Mouse (Mus musculus) hindbrain, embryonic 11.5 days (tissue): Measurements from ENCODE around the gene Sec14l5. TPM values are rescaled to one million over a fixed set of nuclear protein-coding genes. Genes with fewer than 3 reads are reported as not detected.

Experiments used
- ATAC-seq: fragments of 200-750 bp; cut with Nextera tagmentation; 2 replicates; pipeline ENCODE4 v1.8.0; 2017; ENCODE audit warnings: mild to moderate bottlenecking, moderate TSS enrichment, moderate library complexity; ENCODE audit not compliant: low FRiP score
- DNase-seq: peaks from one replicate; pipeline ENCODE4 v3.0.0-alpha.2; 2015; ENCODE audit warnings: low spot score
- H3K27ac ChIP-seq: fragments of 300-500 bp; sonication (generic); 2 replicates; pipeline ENCODE4 v1.5.1; 2014; ENCODE audit warnings: mild to moderate bottlenecking, low read depth, low read length
- H3K27me3 ChIP-seq: fragments of 300-500 bp; sonication (generic); 2 replicates; pipeline ENCODE4 v1.6.1; 2014; ENCODE audit warnings: mild to moderate bottlenecking, low read length, moderate library complexity, mixed read lengths; ENCODE audit not compliant: control insufficient read depth, insufficient read depth
- H3K36me3 ChIP-seq: fragments of 300-500 bp; sonication (generic); 2 replicates; pipeline ENCODE4 v1.6.1; 2014; ENCODE audit warnings: mild to moderate bottlenecking, low read length, moderate library complexity, mixed read lengths; ENCODE audit not compliant: control insufficient read depth, insufficient read depth
- H3K4me1 ChIP-seq: fragments of 300-500 bp; sonication (generic); replicated peaks from 2 replicates; pipeline ENCODE4 v1.6.1; 2014; ENCODE audit warnings: low read length, mixed read lengths; ENCODE audit not compliant: control insufficient read depth, insufficient read depth
- H3K4me2 ChIP-seq: fragments of 300-500 bp; sonication (generic); replicated peaks from 2 replicates; pipeline ENCODE4 v1.6.1; 2014; ENCODE audit warnings: mild to moderate bottlenecking, low read depth, low read length
- H3K4me3 ChIP-seq: fragments of 300-500 bp; sonication (generic); 2 replicates; pipeline ENCODE4 v1.5.1; 2014; ENCODE audit warnings: low read depth, low read length
- H3K9ac ChIP-seq: fragments of 300-500 bp; sonication (generic); 2 replicates; pipeline ENCODE4 v1.6.1; 2014; ENCODE audit warnings: low read depth, low read length
- H3K9me3 ChIP-seq: fragments of 300-500 bp; sonication (generic); 2 replicates; pipeline ENCODE4 v1.6.1; 2016; ENCODE audit warnings: low read length; ENCODE audit not compliant: control insufficient read depth
- WGBS: fragments of 180-500 bp; shearing (Covaris S2); extraction: QIAGEN DNeasy Blood & Tissue Kit; methylation state at CpG from one replicate; pipeline ENCODE4 v1.1.7; 2014; 5-methylcytosine and 5-hydroxymethylcytosine counted together
- polyA plus RNA-seq: library from polyadenylated mRNA; unstranded; fragments of >200 nt; fragmentation: Nextera tagmentation; extraction: Ambion mirVana; gene quantifications from 2 replicates; pipeline ENCODE4 v1.2.1, GENCODE M21; 2014

The Sec14l5 gene
- polyA plus RNA-seq, 1 experiment from 2014 or later = 0.62 TPM

DNA sequence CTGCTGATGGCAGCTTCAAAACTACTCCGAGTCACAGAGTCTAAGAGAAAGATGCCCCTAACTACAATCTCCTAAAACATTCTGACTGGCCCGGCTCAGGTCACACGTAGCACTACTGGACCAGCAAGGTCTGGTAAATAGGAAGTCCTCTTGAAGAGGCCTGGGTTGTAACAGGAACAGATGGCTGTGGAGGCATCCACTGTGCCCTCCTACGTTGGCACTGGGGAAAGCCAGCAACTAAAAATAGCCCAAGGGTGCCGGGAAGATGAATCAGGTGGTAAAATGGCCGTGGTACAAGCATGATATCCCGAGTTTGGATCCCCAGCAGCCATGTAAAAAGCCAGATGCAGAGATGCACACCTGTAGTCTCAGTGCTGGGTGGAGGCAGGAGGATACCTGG is 39.3 kb downstream of the Sec14l5 start:
- Histone ChIP-seq H3K9ac (no peak overlapping the region), H3K27ac (no peak overlapping the region), H3K36me3 (no peaks in the 10 kb centered on the region), H3K9me3 (no peaks in the 10 kb centered on the region), H3K4me1 (no peaks in the 10 kb centered on the region), H3K4me2 (no peak overlapping the region), H3K4me3 (no peak overlapping the region), H3K27me3 (no peaks in the 10 kb centered on the region)
- WGBS = 78% methylated on average over 7 of the region's 7 CpGs
- DNase-seq (no peak), ATAC-seq (no peak)

DNA sequence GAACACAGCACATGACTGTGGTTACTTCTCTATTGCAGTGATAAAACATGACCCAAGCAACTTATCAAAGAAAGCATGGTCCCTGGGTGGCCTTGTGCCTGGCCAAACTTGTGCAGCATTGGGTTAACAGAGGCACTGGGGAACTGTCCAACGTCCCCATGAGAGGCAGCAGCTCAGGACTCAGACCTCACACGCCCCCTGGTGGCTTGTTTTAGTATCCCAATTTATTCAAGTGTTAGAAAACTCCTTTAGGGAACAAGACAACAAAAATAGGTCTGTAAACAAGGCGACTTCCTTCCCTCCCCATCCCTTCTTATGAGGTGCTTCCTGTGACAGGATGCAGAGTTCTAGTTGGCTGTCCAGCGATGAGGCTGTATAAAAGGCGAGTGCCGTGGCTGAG is 48.2 kb downstream of the Sec14l5 start:
- Histone ChIP-seq H3K4me2 (no peak overlapping the region), H3K36me3 (no peaks in the 10 kb centered on the region), H3K9me3 (no peaks in the 10 kb centered on the region), H3K9ac (no peak overlapping the region), H3K4me1 (no peaks in the 10 kb centered on the region), H3K27me3 (no peaks in the 10 kb centered on the region), H3K27ac (no peak overlapping the region), H3K4me3 (no peak overlapping the region)
- WGBS = 28% methylated on average over 6 of the region's 6 CpGs
- DNase-seq (peak; percentile 79), ATAC-seq (no peak)

DNA sequence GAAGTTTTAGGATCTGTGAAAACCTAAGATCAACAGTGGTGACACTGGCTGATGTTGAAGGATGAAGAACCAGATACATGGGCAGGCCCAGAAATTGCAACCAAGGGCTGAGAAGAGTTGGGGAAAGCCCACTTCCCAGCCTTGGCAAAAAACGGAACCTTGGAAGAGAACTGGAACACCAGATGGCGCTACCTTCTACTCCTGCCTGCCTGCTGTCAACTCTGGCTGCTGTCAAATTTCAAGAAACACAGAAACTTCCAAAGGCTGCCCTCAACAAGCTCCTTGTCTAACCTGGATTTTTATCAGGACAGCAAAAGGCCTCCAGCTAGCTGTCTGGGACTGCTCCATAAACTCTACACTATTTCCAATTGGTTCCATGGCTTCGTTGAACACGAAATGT is 55.8 kb downstream of the Sec14l5 start:
- H3K27ac ChIP-seq = no peak overlapping the region
- DNase-seq (peak; percentile 68), ATAC-seq (no peak)
- H3K4me2 ChIP-seq = peak overlapping the region; percentile 91; the same call in 1 of the 2 replicates
- no peaks in the 10 kb centered on the region for H3K9me3 ChIP-seq
- WGBS = 16% methylated on average over 4 of the region's 4 CpGs
- H3K36me3 ChIP-seq = no peaks in the 10 kb centered on the region
- peak overlapping the region; percentile 85 for H3K4me3 ChIP-seq
- H3K27me3 ChIP-seq = no peaks in the 10 kb centered on the region
- H3K9ac ChIP-seq = no peak overlapping the region
- no peaks in the 10 kb centered on the region for H3K4me1 ChIP-seq

DNA sequence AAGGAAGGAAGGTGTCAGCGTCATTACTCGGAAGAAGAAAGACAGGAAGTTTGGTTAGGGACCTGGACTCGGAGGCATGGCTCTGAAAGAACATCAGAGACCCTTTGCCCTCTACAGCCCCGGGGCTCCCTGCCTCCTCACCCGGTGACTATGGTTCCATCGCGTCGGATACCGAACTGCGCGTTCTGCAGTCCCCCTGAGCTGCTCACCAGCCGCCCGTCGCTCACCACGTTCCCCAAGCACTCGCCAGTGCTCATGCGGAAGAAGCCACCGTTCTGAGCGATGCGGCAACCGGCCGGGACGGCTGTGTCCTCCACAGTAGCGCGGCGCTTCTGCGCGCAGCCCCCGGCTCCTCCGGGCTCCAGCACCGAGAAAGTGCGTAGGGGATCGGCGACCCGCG is 56.3 kb downstream of the Sec14l5 start:
- no peaks in the 10 kb centered on the region for H3K27me3 ChIP-seq
- H3K4me1 ChIP-seq = no peaks in the 10 kb centered on the region
- H3K36me3 ChIP-seq = no peaks in the 10 kb centered on the region
- peak overlapping the region; percentile 85 for H3K4me3 ChIP-seq
- WGBS = 1% methylated on average over 36 of the region's 36 CpGs
- ATAC-seq (peak; percentile 62), DNase-seq (no peak)
- H3K9ac ChIP-seq = peak overlapping the region; percentile 68
- H3K4me2 ChIP-seq = peak overlapping the region; percentile 91
- no peak overlapping the region for H3K27ac ChIP-seq
- no peaks in the 10 kb centered on the region for H3K9me3 ChIP-seq

DNA sequence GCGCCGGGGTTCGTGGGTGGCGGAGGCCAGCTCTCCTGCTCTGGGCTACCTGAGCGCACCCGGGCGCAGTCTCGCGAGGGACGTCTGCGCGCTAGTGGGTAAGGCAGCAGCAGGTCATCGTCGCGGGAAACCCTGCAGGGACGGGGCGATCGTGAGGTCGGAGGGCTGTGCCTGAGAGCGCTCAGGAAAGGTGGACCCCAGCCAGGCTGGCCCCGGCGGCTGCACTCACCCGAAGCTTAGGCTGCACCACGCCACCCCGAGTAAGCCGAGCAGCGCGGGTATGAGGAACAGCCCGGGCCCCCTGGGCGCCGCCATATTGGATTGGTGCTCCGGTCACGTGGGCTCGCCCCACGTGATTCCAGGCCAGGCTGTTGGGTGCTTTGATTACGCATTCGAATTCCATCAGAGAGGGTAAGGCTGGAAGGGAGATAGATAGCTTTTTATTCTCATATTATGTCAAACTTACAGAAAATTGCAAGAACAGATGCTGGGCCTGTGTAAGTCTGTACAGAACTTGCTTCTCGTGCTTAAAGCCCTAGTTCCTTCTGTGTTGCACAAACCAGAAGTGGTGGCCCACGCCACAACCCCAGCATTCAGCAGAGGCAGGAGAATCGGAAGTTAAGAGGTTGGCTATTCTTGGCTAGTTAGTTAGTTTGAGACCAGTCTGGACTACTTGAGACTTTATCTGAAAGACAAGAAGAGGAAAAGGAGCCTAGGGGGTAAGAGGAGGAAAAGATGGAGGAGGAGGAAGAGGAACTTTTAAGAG is 56.9 kb downstream of the Sec14l5 start, which contains the start of gene Nagpa:
TSS of gene Nagpa (minus strand) at position 345 of the 766 bp plus-strand sequence.
- H3K9ac ChIP-seq = peak within 1 kb of the TSS; percentile 68
- 5% methylated on average over 39 of the region's 40 CpGs for WGBS
- peak within 1 kb of the TSS; percentile 85 for H3K4me3 ChIP-seq
- no peaks in the 10 kb centered on the region for H3K36me3 ChIP-seq
- H3K27me3 ChIP-seq = no peaks in the 10 kb centered on the region
- peak within 1 kb of the TSS; percentile 91 for H3K4me2 ChIP-seq
- no peaks in the 10 kb centered on the region for H3K4me1 ChIP-seq
- no peak within 1 kb of the TSS for H3K27ac ChIP-seq
- ATAC-seq = peak; percentile 91
- H3K9me3 ChIP-seq = no peaks in the 10 kb centered on the region
- peak; percentile 94 for DNase-seq

DNA sequence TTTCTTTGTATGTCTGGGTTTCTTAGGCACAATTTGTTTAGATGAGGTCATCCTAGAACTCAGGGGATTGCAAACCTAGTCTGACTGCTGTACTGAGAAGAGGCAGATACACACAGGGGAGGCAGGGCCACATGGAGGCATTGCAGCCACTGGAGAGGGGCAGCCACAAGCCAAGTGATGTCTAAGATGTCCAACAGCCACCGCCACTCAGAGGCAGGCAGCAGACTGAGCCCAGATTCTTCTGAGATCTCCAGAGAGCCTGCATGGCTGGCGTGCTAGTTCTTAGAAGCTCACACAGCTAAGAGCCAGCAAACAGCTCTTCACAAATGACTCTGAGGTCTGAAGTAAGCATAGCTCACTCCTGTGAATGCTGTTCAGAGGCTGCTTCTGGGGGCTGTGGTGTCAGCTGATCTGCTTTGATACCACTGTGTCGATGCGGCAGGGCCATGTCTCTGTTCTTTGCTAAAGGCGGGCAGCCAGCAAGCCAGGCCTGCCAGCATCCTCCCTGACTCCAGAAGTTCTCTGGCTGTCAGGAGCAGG is 58.6 kb downstream of the Sec14l5 start:
- no peak for DNase-seq
- no peak overlapping the region for H3K4me2 ChIP-seq
- 84% methylated on average over 5 of the region's 5 CpGs for WGBS
- H3K27ac ChIP-seq = no peak overlapping the region
- no peaks in the 10 kb centered on the region for H3K36me3 ChIP-seq
- no peaks in the 10 kb centered on the region for H3K27me3 ChIP-seq
- no peak overlapping the region for H3K9ac ChIP-seq
- H3K9me3 ChIP-seq = no peaks in the 10 kb centered on the region
- H3K4me1 ChIP-seq = no peaks in the 10 kb centered on the region
- ATAC-seq = no peak
- H3K4me3 ChIP-seq = no peak overlapping the region

DNA sequence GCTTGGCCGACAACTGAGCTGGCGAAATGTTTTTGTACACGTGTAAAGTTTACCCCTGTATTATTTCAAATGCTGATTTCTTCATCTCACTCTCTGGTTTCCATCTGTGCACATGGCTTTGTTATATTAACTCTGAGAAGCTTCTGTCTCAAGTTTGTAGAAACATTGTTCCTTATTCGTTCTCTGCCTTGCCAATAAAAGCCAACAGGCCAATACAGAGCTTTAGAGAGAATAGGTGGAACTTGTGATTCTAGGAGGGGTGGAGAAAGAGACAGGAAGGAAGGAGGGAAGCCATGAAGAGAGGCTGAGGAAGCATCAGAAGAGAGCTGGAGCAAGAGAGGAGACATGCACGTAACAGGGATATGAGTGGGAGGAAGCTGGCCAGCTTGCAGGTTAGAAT is 59.1 kb downstream of the Sec14l5 start:
- no peak overlapping the region for H3K9ac ChIP-seq
- 71% methylated on average over 5 of the region's 5 CpGs for WGBS
- DNase-seq (no peak), ATAC-seq (no peak)
- no peak overlapping the region for H3K27ac ChIP-seq
- no peaks in the 10 kb centered on the region for H3K9me3 ChIP-seq
- H3K4me3 ChIP-seq = no peak overlapping the region
- no peak overlapping the region for H3K4me2 ChIP-seq
- no peaks in the 10 kb centered on the region for H3K36me3 ChIP-seq
- H3K27me3 ChIP-seq = no peaks in the 10 kb centered on the region
- no peaks in the 10 kb centered on the region for H3K4me1 ChIP-seq

DNA sequence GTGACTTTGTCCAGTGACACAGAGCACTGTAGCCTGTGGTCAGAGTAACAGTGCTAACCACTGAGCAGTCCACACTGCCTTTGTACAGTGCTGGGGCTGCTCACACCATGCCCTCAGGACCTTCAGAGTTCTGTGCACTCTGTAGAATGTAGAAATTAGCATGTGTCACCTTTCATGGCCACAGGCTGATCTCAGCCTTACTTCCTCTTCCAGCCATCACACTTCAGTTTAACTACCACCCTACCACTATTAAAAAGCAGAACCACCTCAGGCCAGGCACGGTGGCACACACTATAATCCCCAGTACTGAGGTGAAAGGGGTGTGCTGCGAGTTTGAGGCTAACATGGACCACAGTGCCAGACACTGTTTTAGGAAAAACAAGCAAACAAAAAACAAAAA is 63.5 kb downstream of the Sec14l5 start:
- Histone ChIP-seq H3K9me3 (no peaks in the 10 kb centered on the region), H3K4me2 (no peak overlapping the region), H3K27ac (no peak overlapping the region), H3K27me3 (no peaks in the 10 kb centered on the region), H3K9ac (no peak overlapping the region), H3K36me3 (no peaks in the 10 kb centered on the region), H3K4me3 (no peak overlapping the region), H3K4me1 (no peaks in the 10 kb centered on the region)
- no peak for DNase-seq
- ATAC-seq = no peak
- WGBS = 83% methylated on average over 2 of the region's 2 CpGs

DNA sequence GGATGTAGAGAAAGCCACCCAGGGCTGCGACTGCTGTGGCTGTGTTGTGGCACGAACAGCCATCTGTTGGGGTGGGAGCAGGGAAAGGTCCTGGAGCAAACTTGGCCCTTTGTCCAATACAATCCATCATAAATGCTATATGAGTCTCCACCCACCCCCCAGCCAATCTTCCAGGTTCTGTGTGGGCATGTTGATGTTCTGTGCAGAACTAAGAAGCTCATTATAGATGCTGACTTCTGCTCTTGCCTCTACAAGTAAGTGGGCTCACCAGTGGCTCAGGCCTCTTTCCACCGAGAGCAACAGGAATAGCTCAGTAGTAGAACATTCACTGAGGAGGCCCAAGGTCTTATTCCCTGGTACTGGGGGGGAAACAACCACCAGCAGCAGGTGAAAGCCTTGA is 65.2 kb downstream of the Sec14l5 start:
- H3K9me3 ChIP-seq = no peaks in the 10 kb centered on the region

More for the DNA sequence above, 65.2 kb downstream of the Sec14l5 start:
- no peak overlapping the region for H3K4me2 ChIP-seq
- DNase-seq (no peak), ATAC-seq (no peak)
- no peaks in the 10 kb centered on the region for H3K4me1 ChIP-seq
- no peaks in the 10 kb centered on the region for H3K36me3 ChIP-seq
- no peak overlapping the region for H3K27ac ChIP-seq
- no peak overlapping the region for H3K4me3 ChIP-seq
- 80% methylated on average over 3 of the region's 3 CpGs for WGBS
- no peak overlapping the region for H3K9ac ChIP-seq
- H3K27me3 ChIP-seq = no peaks in the 10 kb centered on the region
